Mouse (Mus musculus) heart, adult 2 months (tissue): ENCODE data around the gene Alpk1.

Source experiments
- CTCF ChIP-seq: fragments of 200-600 bp; IDR thresholded peaks from 2 replicates; pipeline ENCODE4 v1.8.1; 2022; ENCODE audit warnings: antibody characterized with exemption, mild to moderate bottlenecking, moderate library complexity
- EP300 ChIP-seq: fragments of 200-500 bp; IDR thresholded peaks from 2 replicates; pipeline ENCODE4 v1.6.1; 2011; ENCODE audit warnings: low read depth, low read length, control low read depth; ENCODE audit not compliant: insufficient read depth
- POLR2A ChIP-seq: fragments of 200-500 bp; IDR thresholded peaks from 2 replicates; pipeline ENCODE4 v1.6.1; 2011; ENCODE audit warnings: mild to moderate bottlenecking, low read depth, low read length, control low read depth; ENCODE audit not compliant: insufficient read depth

GRCm38 (mm10) chr3:127801162-127801561, 20.8 kb upstream of the Alpk1 start:
- TF ChIP-seq CTCF (no peak), POLR2A (no peak), EP300 (no peak)
